Mouse (Mus musculus) myocyte (in vitro differentiated cells): ENCODE measurements at regions not wholly inside any gene's neighbourhood (a gene's known extent, or its start where the extent isn't known, plus 50 kb on each side); places are given as distances from the start of the nearest gene placed in this dataset.

ENCODE experiments used
- H3K27me3 ChIP-seq: one replicate; pipeline ENCODE4 v1.6.1; 2011; ENCODE audit not compliant: control insufficient read depth, insufficient read depth, insufficient read length
- H3K36me3 ChIP-seq: one replicate; pipeline ENCODE4 v1.6.1; 2011; ENCODE audit not compliant: control insufficient read depth, insufficient read depth
- H3K4me2 ChIP-seq: one replicate; pipeline ENCODE4 v1.6.1; 2011; ENCODE audit warnings: low read depth, control low read depth
- H3K4me3 ChIP-seq: one replicate; pipeline ENCODE4 v1.5.1; 2011; ENCODE audit warnings: mild to moderate bottlenecking, control low read depth, moderate library complexity
- H3K79me2 ChIP-seq: one replicate; pipeline ENCODE4 v1.6.1; 2011; ENCODE audit not compliant: control insufficient read depth, insufficient read depth
- H3ac ChIP-seq: one replicate; pipeline ENCODE4 v1.6.1; 2011; ENCODE audit not compliant: control insufficient read depth, insufficient read length
- CEBPB ChIP-seq: IDR thresholded peaks from 2 replicates; pipeline ENCODE4 v1.6.1; 2011; ENCODE audit warnings: mild to moderate bottlenecking, moderate library complexity; ENCODE audit not compliant: poor library complexity, insufficient read depth, severe bottlenecking
- E2F4 ChIP-seq: IDR thresholded peaks from one replicate; pipeline ENCODE4 v1.6.1; 2011; ENCODE audit warnings: mild to moderate bottlenecking, control low read depth, moderate library complexity; ENCODE audit not compliant: insufficient read depth
- MAX ChIP-seq: IDR thresholded peaks from one replicate; pipeline ENCODE4 v1.6.1; 2011; ENCODE audit warnings: low read depth, mild to moderate bottlenecking, control low read depth
- MYOD1 ChIP-seq, 3 experiments: IDR thresholded peaks; one replicate each; pipeline ENCODE4 v1.6.1; 2011; ENCODE audit warnings: control low read depth in 2 of 3, low read depth in 2 of 3, mild to moderate bottlenecking in 2 of 3, moderate library complexity in 1 of 3; ENCODE audit not compliant: insufficient read length in 2 of 3, control insufficient read depth in 1 of 3
- MYOG ChIP-seq, 3 experiments: IDR thresholded peaks; one replicate each; pipeline ENCODE4 v1.6.1; 2011; ENCODE audit warnings: control low read depth in 2 of 3, low read depth in 2 of 3, mild to moderate bottlenecking in 2 of 3; ENCODE audit not compliant: insufficient read length in 2 of 3, control insufficient read depth in 1 of 3, insufficient read depth in 1 of 3
- POLR2A ChIP-seq: IDR thresholded peaks from one replicate; pipeline ENCODE4 v1.6.1; 2011; ENCODE audit warnings: low read depth, mild to moderate bottlenecking, control low read depth, moderate library complexity; ENCODE audit not compliant: insufficient read length
- POLR2AphosphoS2 ChIP-seq: IDR thresholded peaks from one replicate; pipeline ENCODE4 v1.6.1; 2011; ENCODE audit warnings: low read depth, control low read depth; ENCODE audit not compliant: insufficient read length
- REST ChIP-seq: IDR thresholded peaks from one replicate; pipeline ENCODE4 v1.6.1; 2011; ENCODE audit warnings: mild to moderate bottlenecking, control low read depth, moderate library complexity; ENCODE audit not compliant: insufficient read depth, insufficient read length
- SRF ChIP-seq: IDR thresholded peaks from one replicate; pipeline ENCODE4 v1.6.1; 2011; ENCODE audit warnings: low read depth; ENCODE audit not compliant: control insufficient read depth, insufficient read length
- TCF12 ChIP-seq: IDR thresholded peaks from one replicate; pipeline ENCODE4 v1.6.1; 2011; ENCODE audit warnings: mild to moderate bottlenecking, control low read depth; ENCODE audit not compliant: poor library complexity, insufficient read depth, severe bottlenecking
- TCF3 ChIP-seq: IDR thresholded peaks from one replicate; pipeline ENCODE4 v1.6.1; 2011; ENCODE audit warnings: low read depth, control low read depth; ENCODE audit not compliant: insufficient read length
- USF1 ChIP-seq: IDR thresholded peaks from one replicate; pipeline ENCODE4 v1.6.1; 2011; ENCODE audit warnings: low read depth, mild to moderate bottlenecking, control low read depth, moderate library complexity

- H3K27me3 ChIP-seq: no peaks in the 10 kb centered on the region
- no peaks in the 10 kb centered on the region for H3K79me2 ChIP-seq
- H3K36me3 ChIP-seq: no peaks in the 10 kb centered on the region
- no peak overlapping the region for H3ac ChIP-seq
- no peak overlapping the region for H3K4me3 ChIP-seq
- no peak for TF ChIP-seq POLR2A
- TF ChIP-seq CEBPB: no peak
- TF ChIP-seq MYOD1 (IDR thresholded peaks at IDR 0.05; ENCODE audit: control insufficient read depth in 1 of 3, insufficient read length in 2 of 3, low read depth in 2 of 3): no peak
- TF ChIP-seq E2F4: no peak
- no peak for TF ChIP-seq REST
- TF ChIP-seq USF1: no peak
- no peak for TF ChIP-seq POLR2AphosphoS2
- TF ChIP-seq SRF: no peak
- no peak for TF ChIP-seq MAX
- no peak for TF ChIP-seq TCF12
- no peak for TF ChIP-seq TCF3
- no peak for TF ChIP-seq MYOG (IDR thresholded peaks at IDR 0.05; ENCODE audit: control insufficient read depth in 1 of 3, insufficient read depth in 1 of 3, insufficient read length in 2 of 3, low read depth in 2 of 3)
- no peak overlapping the region for H3K4me2 ChIP-seq
These were observed 174.1 kb upstream of the Mad2l1 start for GRCm38 (mm10) chr6:66361130-66361529.

GRCm38 (mm10) chr6:66367263-66367662, 167.9 kb upstream of the Mad2l1 start:
- no peaks in the 10 kb centered on the region for H3K36me3 ChIP-seq
- TF ChIP-seq MYOG (IDR thresholded peaks at IDR 0.05; ENCODE audit: control insufficient read depth in 1 of 3, insufficient read depth in 1 of 3, insufficient read length in 2 of 3, low read depth in 2 of 3) (no peak), TCF3 (no peak), POLR2A (no peak), REST (no peak), SRF (no peak), E2F4 (no peak), TCF12 (no peak), MYOD1 (IDR thresholded peaks at IDR 0.05; ENCODE audit: control insufficient read depth in 1 of 3, insufficient read length in 2 of 3, low read depth in 2 of 3) (no peak), USF1 (no peak), CEBPB (no peak), POLR2AphosphoS2 (no peak), MAX (no peak)
- H3K4me3 ChIP-seq: no peak overlapping the region
- no peak overlapping the region for H3K4me2 ChIP-seq
- no peak overlapping the region for H3ac ChIP-seq
- H3K27me3 ChIP-seq: no peaks in the 10 kb centered on the region
- H3K79me2 ChIP-seq: no peaks in the 10 kb centered on the region

GRCm38 (mm10) chr6:66381279-66381934, 153.8 kb upstream of the Mad2l1 start:
- TF ChIP-seq REST (no peak), POLR2AphosphoS2 (no peak), TCF3 (no peak), POLR2A (no peak), E2F4 (no peak), SRF (no peak), CEBPB (no peak), TCF12 (no peak), MAX (no peak), USF1 (no peak), MYOD1 (IDR thresholded peaks at IDR 0.05; ENCODE audit: control insufficient read depth in 1 of 3, insufficient read length in 2 of 3, low read depth in 2 of 3) (no peak), MYOG (IDR thresholded peaks at IDR 0.05; ENCODE audit: control insufficient read depth in 1 of 3, insufficient read depth in 1 of 3, insufficient read length in 2 of 3, low read depth in 2 of 3) (no peak)
- no peaks in the 10 kb centered on the region for H3K79me2 ChIP-seq
- no peaks in the 10 kb centered on the region for H3K36me3 ChIP-seq
- H3ac ChIP-seq: no peak overlapping the region
- no peak overlapping the region for H3K4me3 ChIP-seq
- no peak overlapping the region for H3K4me2 ChIP-seq
- no peaks in the 10 kb centered on the region for H3K27me3 ChIP-seq

- Histone ChIP-seq H3K27me3 (no peaks in the 10 kb centered on the region), H3K36me3 (no peaks in the 10 kb centered on the region), H3K4me3 (no peak overlapping the region), H3K79me2 (no peaks in the 10 kb centered on the region), H3ac (no peak overlapping the region), H3K4me2 (no peak overlapping the region)
- TF ChIP-seq MYOD1 (IDR thresholded peaks at IDR 0.05; ENCODE audit: control insufficient read depth in 1 of 3, insufficient read length in 2 of 3, low read depth in 2 of 3) (no peak), MYOG (IDR thresholded peaks at IDR 0.05; ENCODE audit: control insufficient read depth in 1 of 3, insufficient read depth in 1 of 3, insufficient read length in 2 of 3, low read depth in 2 of 3) (no peak), SRF (no peak), REST (no peak), CEBPB (no peak), E2F4 (no peak), MAX (no peak), POLR2A (no peak), TCF12 (no peak), USF1 (no peak), TCF3 (no peak), POLR2AphosphoS2 (no peak)
These were observed 152.7 kb upstream of the Mad2l1 start for GRCm38 (mm10) chr6:66382347-66383010.
